Mouse (Mus musculus) neural tube, embryonic 15.5 days (tissue): ENCODE data around the gene Ovol1. TPM values are rescaled to one million over a fixed set of nuclear protein-coding genes. Genes with fewer than 3 reads are reported as not detected.

Source experiments
- ATAC-seq: fragments of 200-750 bp; cut with Nextera tagmentation; 2 replicates; pipeline ENCODE4 v1.8.0; 2017; ENCODE audit warnings: mild to moderate bottlenecking, moderate TSS enrichment, moderate library complexity; ENCODE audit not compliant: low FRiP score
- H3K27ac ChIP-seq: fragments of 300-500 bp; sonication (generic); replicated peaks from 2 replicates; pipeline ENCODE4 v1.5.1; 2015; ENCODE audit warnings: mild to moderate bottlenecking, inconsistent platforms
- H3K27me3 ChIP-seq: fragments of 300-500 bp; sonication (generic); replicated peaks from 2 replicates; pipeline ENCODE4 v1.6.1; 2015; ENCODE audit warnings: inconsistent platforms
- H3K36me3 ChIP-seq: fragments of 300-500 bp; sonication (generic); 2 replicates; pipeline ENCODE4 v1.6.1; 2015; ENCODE audit warnings: inconsistent platforms
- H3K4me1 ChIP-seq: fragments of 300-500 bp; sonication (generic); 2 replicates; pipeline ENCODE4 v1.6.1; 2015; ENCODE audit warnings: inconsistent platforms
- H3K4me2 ChIP-seq: fragments of 300-500 bp; sonication (generic); 2 replicates; pipeline ENCODE4 v1.6.1; 2015; ENCODE audit warnings: inconsistent platforms, mild to moderate bottlenecking, moderate library complexity
- H3K4me3 ChIP-seq: fragments of 300-500 bp; sonication (generic); replicated peaks from 2 replicates; pipeline ENCODE4 v1.5.1; 2015; ENCODE audit warnings: mild to moderate bottlenecking, inconsistent platforms
- H3K9ac ChIP-seq: fragments of 300-500 bp; sonication (generic); replicated peaks from 2 replicates; pipeline ENCODE4 v1.6.1; 2015; ENCODE audit warnings: mild to moderate bottlenecking, inconsistent platforms
- H3K9me3 ChIP-seq: fragments of 300-500 bp; sonication (generic); replicated peaks from 2 replicates; pipeline ENCODE4 v1.6.1; 2016; ENCODE audit warnings: inconsistent platforms
- WGBS: fragments of 180-500 bp; shearing (Covaris S2); methylation state at CpG from one replicate; pipeline ENCODE4 v1.1.7; 2015; ENCODE audit warnings: mixed read lengths; 5-methylcytosine and 5-hydroxymethylcytosine counted together
- polyA plus RNA-seq: library from polyadenylated mRNA; unstranded; fragments of >200 nt; fragmentation: Nextera tagmentation; extraction: Ambion mirVana; gene quantifications from 2 replicates; pipeline ENCODE4 v1.2.1, GENCODE M21; 2015

Ovol1 gene
- polyA plus RNA-seq, 1 experiment from 2014 or later: 0.06 TPM

DNA sequence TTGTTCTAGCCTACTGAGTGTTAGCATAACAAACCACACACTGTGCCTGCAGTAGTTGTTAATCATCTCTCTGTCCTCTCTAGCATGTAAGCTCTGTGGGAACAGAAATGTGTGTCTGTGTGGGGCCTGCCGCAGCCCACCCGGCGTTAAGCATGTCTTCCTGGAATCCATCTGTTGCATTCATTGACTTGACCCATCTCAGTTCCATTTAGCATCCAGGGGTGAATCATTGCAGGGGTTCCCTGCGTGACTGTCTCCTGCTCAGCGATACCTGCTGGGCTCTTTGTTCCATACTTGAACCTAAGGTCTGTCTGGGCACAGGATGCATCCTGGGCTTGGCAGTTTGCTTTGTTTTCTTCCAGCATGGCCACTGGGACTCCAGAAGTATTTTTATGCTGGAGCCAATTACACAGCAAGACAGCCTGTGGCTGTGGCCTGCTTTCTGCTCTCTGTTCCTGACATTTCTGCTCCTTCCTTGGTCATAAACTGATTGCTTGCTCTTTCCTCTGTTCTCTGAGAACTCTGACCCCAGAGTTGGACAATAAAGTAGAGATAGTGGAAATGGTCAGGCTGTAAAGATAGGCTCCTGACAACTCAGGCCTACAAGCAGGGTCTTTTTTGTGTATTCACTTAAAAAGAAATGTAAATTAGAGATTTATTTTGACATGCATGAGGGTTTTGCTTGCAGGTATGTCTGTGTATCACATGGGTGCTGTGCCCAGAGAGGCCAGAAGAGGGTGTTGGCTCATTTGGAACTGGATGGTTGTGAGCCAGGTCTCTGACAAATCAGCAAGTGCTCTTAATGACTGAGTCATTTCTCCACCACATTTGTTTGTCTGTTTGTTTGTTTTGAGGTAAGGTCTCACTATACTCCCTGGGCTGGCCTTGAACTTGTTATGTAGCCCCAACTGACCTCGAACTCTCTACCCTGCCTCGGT lies 44.3 kb downstream of the Ovol1 start:
- Histone ChIP-seq H3K27ac (no peak overlapping the region), H3K4me1 (peaks cover 10% of the 10 kb centered on the region), H3K36me3 (no peaks in the 10 kb centered on the region), H3K9me3 (no peaks in the 10 kb centered on the region), H3K4me2 (no peak overlapping the region), H3K9ac (no peak overlapping the region), H3K4me3 (no peak overlapping the region), H3K27me3 (no peaks in the 10 kb centered on the region)
- no peak for ATAC-seq
- WGBS: 82% methylated on average over 7 of the region's 7 CpGs

DNA sequence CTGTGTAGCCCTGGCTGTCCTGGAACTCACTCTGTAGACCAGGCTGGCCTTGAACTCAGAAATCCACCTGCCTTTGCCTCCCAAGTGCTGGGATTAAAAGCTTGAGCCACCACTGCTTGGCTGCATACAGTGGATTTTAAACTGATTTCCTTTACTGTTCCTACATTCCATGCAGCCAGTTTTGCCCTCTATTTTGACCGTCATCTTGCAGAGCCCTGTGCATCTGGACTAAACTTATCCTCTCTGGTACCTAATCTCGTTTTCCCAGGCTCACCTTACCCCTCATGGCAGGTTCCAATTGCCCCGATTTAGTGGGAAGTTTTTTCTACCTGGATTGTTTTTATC lies 47.5 kb downstream of the Ovol1 start:
- ATAC-seq: no peak
- Histone ChIP-seq H3K9ac (no peak overlapping the region), H3K9me3 (no peaks in the 10 kb centered on the region), H3K27ac (no peak overlapping the region), H3K4me2 (no peak overlapping the region), H3K4me3 (no peak overlapping the region), H3K36me3 (no peaks in the 10 kb centered on the region), H3K4me1 (peaks cover 32% of the 10 kb centered on the region), H3K27me3 (no peaks in the 10 kb centered on the region)
- WGBS: 91% methylated on average over 3 of the region's 3 CpGs

DNA sequence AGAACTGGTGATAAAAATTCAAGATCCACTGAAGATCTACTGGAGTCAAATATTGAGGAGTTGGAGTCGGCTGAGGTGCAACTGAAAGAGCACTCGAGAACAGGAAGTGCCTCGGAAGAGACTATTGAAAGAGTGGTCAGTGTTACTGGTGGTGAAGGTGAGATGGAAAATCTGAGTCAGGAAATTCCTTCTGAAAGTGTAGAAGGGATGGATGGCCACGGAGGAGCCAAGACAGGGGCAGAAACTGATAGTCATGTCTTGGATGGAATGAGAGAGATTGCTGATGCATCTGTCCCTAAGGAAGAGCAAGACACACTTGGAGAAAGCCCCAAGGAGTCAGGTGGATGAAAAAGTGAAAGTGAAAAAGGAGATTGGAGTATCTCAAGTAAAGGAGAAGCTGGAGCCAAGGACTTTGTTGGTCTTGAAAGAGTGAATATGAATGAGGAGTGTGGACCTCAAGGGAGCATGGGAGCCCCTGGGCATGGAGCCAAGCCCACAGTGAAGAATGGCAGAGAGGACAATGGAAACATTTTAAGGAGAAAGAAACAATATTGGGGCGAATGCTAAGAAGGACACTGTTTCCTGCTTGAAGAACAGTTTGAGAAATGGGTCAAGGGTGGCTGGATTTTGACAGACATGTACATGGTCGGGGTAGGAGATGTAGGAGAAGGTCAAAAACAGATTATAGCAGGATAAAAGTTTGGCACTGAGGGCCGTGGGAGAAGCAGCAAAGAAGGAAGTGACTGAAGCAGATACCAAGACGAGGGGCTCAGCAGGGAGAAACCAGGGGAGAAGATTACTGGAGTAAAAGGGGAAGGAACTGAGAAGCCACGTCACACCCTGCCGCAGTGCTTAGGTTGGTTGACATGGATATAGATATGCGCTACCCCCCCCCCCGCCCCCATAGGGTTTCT lies 48.1 kb downstream of the Ovol1 start:
- no peaks in the 10 kb centered on the region for H3K36me3 ChIP-seq
- H3K9me3 ChIP-seq: no peaks in the 10 kb centered on the region
- no peaks in the 10 kb centered on the region for H3K27me3 ChIP-seq
- ATAC-seq: no peak
- H3K4me1 ChIP-seq: peaks cover 33% of the 10 kb centered on the region
- no peak overlapping the region for H3K4me3 ChIP-seq
- H3K4me2 ChIP-seq: peak overlapping the region; percentile 11; the same call in 1 of the 2 replicates
- 0 out of 2 replicates have a peak overlapping the region, but pooled peaks have one; percentile 45 for H3K27ac ChIP-seq
- H3K9ac ChIP-seq: no peak overlapping the region
- WGBS: 80% methylated on average over 12 of the region's 12 CpGs

DNA sequence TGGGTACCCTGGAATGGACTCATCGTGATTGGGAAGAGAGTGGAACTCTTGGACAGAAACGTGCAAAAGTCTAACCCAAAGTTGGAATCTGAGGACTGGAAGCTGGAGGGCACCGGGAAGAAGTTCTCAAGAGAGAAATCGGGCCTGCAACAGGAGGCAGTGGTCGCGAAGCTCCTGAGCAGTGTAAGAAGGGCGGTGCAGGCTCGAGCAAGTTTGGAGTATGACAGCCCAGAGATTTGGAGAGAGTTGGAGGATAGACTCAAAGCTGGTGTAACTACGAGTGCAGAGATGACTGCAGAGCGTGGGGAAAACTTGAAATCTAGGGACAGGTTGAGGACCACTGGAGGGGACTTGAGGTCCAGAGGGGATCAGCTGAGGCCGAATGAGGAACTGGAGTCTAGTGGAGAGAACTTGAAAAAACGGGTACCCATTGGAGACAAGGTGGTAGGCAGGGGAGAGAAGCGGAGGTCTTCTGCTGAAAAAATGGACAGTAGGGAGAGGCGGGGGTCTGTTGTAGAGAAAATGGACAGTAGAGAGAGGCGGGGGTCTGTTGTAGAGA lies 49.3 kb downstream of the Ovol1 start:
- Histone ChIP-seq H3K9ac (peak overlapping the region; percentile 55), H3K4me3 (peak overlapping the region; percentile 57), H3K36me3 (no peaks in the 10 kb centered on the region), H3K4me1 (peaks cover 33% of the 10 kb centered on the region), H3K4me2 (peak overlapping the region; percentile 83), H3K9me3 (no peaks in the 10 kb centered on the region), H3K27ac (peak overlapping the region; percentile 85), H3K27me3 (no peaks in the 10 kb centered on the region)
- ATAC-seq: peak; percentile 1; the same call in 1 of the 2 replicates
- whole genome bisulfite sequencing: 48% methylated on average over 15 of the region's 15 CpGs

DNA sequence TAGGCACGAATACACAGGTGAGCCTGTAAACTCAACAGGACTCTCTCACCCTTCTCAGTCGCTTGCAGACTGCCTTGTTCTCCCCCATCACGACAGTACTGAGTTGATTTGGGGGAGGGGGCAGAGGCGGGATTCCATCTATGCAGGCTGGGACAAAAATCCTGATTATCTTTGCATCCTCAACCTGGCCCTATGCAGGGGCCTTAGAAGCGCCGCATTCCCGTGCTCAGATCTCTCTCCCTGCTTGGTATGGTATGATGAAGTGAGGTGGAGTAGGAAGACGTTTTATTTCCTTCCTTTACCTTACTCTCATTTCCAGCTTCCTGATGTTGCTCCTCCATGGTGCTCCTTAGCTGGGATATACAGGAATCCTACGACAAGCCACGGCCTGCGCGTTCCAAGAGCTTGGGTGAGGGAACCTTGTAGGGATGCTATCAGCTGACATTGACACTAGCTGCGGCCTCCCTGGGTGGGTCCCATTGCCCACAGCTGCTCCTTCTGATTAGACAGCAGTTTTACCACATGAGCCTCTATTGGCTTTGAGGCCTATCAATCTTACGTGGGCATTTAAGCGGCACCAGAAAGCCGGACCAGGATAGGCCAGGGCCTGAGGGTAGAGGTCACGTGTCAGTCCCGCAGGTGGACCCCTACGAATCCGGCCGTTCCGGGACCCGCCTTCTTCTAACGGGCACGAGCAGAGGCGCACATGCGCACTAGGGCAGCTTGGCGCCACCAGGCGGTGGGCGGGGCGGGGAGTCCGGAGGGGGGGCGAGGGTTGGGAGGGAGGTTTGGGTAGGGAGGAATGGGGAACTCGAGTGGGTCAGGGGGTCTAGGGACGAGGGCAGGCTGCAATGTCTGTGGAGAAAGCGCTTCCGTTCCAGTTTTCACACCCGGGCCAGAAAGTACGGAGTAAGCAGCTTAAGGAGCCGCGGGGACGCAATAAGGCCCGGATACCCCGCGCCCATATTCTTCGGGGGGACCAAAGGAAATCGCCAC lies 50.1 kb downstream of the Ovol1 start, which contains the start of gene Snx32:
TSS of gene Snx32 (minus strand) at position 508 of the 996 bp plus-strand sequence.
- ATAC-seq: peak; percentile 99

DNA sequence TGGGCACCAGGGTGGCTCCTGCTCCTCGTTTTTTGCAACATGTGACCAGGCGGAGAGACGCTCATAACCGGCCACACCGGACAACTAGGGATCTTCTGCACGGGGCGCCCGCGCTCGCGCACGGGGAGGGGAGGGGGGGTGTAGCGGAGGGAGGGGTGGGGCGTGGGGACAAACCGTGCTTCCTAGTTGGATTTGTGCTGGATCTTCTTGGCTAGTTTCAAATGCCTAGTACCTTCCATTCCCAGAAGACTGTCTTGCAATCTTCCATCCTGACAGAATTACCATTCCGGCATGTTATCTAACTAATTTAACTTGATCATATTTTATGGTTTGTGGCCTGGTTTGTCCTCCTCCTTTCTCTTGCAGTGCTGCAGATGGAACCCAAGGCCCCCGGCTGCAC lies 56.8 kb downstream of the Ovol1 start, which contains the start of gene 1700020D05Rik:
TSS of gene 1700020D05Rik (minus strand) at position 101 of the 400 bp plus-strand sequence.
- no peaks in the 10 kb centered on the region for H3K27me3 ChIP-seq
- no peak within 1 kb of the TSS for H3K4me3 ChIP-seq
- ATAC-seq: no peak
- no peak within 1 kb of the TSS for H3K9ac ChIP-seq
- peaks cover 6% of the 10 kb centered on the region for H3K4me1 ChIP-seq
- H3K9me3 ChIP-seq: no peaks in the 10 kb centered on the region
- 58% methylated on average over 17 of the region's 17 CpGs for WGBS
- H3K36me3 ChIP-seq: peaks cover 9% of the 10 kb centered on the region; the same call in 1 of the 2 replicates
- H3K27ac ChIP-seq: no peak within 1 kb of the TSS
- H3K4me2 ChIP-seq: no peak within 1 kb of the TSS

More for the DNA sequence above, 50.1 kb downstream of the Ovol1 start, which contains the start of gene Snx32:
- peaks cover 33% of the 10 kb centered on the region for H3K4me1 ChIP-seq
- whole genome bisulfite sequencing: 3% methylated on average over 47 of the region's 47 CpGs
- H3K4me2 ChIP-seq: peak within 1 kb of the TSS; percentile 83
- no peaks in the 10 kb centered on the region for H3K36me3 ChIP-seq
- no peaks in the 10 kb centered on the region for H3K9me3 ChIP-seq
- H3K9ac ChIP-seq: peak within 1 kb of the TSS; percentile 64
- peak within 1 kb of the TSS; percentile 57 for H3K4me3 ChIP-seq
- H3K27ac ChIP-seq: peak within 1 kb of the TSS; percentile 85
- no peaks in the 10 kb centered on the region for H3K27me3 ChIP-seq

DNA sequence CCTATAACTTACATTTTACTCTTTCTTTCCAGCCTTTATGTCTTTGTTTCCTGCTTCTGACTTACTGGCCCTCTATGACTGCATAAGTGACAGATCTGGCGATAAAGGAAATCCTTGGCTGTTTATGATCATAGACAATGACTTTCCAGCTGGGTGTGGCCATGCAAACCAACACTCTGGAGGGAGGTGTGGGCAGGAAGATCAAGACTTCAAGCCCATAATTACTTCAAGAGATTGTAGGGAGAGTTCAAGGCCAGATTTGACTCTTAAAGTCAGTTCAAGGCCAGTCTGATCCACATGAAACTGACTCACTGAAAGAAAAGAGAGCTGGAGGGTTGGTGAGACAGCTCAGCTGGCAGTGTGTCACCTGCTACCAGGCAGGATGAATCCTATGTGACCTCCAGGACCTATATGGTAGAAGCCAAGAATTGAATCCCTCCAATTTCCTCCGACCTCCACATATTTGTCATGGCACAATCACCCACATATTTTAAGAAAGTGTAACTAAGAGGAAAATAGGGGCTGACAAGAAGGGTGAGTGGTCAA lies 60.0 kb downstream of the Ovol1 start:
- no peak overlapping the region for H3K27ac ChIP-seq
- WGBS: 94% methylated on average over 2 of the region's 2 CpGs
- no peak for ATAC-seq
- no peaks in the 10 kb centered on the region for H3K27me3 ChIP-seq
- H3K36me3 ChIP-seq: peaks cover 37% of the 10 kb centered on the region
- no peak overlapping the region for H3K4me2 ChIP-seq
- no peak overlapping the region for H3K4me3 ChIP-seq
- no peaks in the 10 kb centered on the region for H3K4me1 ChIP-seq
- no peaks in the 10 kb centered on the region for H3K9me3 ChIP-seq
- H3K9ac ChIP-seq: no peak overlapping the region

Other genes starting within 250 kb of the Ovol1 start
- not detected in 2 replicates for gene Catsper1, start 224.9 kb downstream of the Ovol1 start, polyA plus RNA-seq
- gene Cst6, start 211.1 kb downstream of the Ovol1 start, polyA plus RNA-seq: 8.0 and 10.0 TPM in 2 replicates
- gene Eif1ad, start 193.9 kb downstream of the Ovol1 start, polyA plus RNA-seq: 42.6 and 42.8 TPM in 2 replicates
- 312 and 353 TPM in 2 replicates for gene Banf1, start 193.5 kb downstream of the Ovol1 start, polyA plus RNA-seq
- gene Sart1, start 171.9 kb downstream of the Ovol1 start, polyA plus RNA-seq: 66.5 and 72.8 TPM in 2 replicates
- 0.59 TPM in 1 of 2 replicates, not detected in the other for gene Tsga10ip, start 158.1 kb downstream of the Ovol1 start, polyA plus RNA-seq
- gene Drap1, start 135.7 kb downstream of the Ovol1 start, polyA plus RNA-seq: 300 and 329 TPM in 2 replicates
- 84.7 and 87.3 TPM in 2 replicates for gene AI837181, start 135.5 kb downstream of the Ovol1 start, polyA plus RNA-seq
- gene Fosl1, start 113.1 kb downstream of the Ovol1 start, polyA plus RNA-seq: 0.45 TPM in 1 of 2 replicates, not detected in the other
- gene Ccdc85b, start 102.8 kb downstream of the Ovol1 start, polyA plus RNA-seq: 12.6 and 15.0 TPM in 2 replicates
- 151 and 154 TPM in 2 replicates for gene Fibp, start 100.0 kb downstream of the Ovol1 start, polyA plus RNA-seq
- gene Ctsw, start 92.1 kb downstream of the Ovol1 start, polyA plus RNA-seq: 4.5 and 9.0 TPM in 2 replicates
- 54.0 and 62.6 TPM in 2 replicates for gene Efemp2, start 86.7 kb downstream of the Ovol1 start, polyA plus RNA-seq
- gene Mus81, start 72.2 kb downstream of the Ovol1 start, polyA plus RNA-seq: 48.0 and 48.4 TPM in 2 replicates
- 3,233 and 3,320 TPM in 2 replicates for gene Cfl1, start 70.2 kb downstream of the Ovol1 start, polyA plus RNA-seq
- gene 1700020D05Rik, start 56.9 kb downstream of the Ovol1 start, polyA plus RNA-seq: 0.20 and 0.42 TPM in 2 replicates
- 82.1 and 103 TPM in 2 replicates for gene Snx32, start 50.1 kb downstream of the Ovol1 start, polyA plus RNA-seq
- 2.7 and 4.7 TPM in 2 replicates for gene Ap5b1, start 7.4 kb upstream of the Ovol1 start, polyA plus RNA-seq
- 68.2 and 81.5 TPM in 2 replicates for gene Rnaseh2c, start 41.2 kb upstream of the Ovol1 start, polyA plus RNA-seq
- gene Kat5, start 49.6 kb upstream of the Ovol1 start, polyA plus RNA-seq: 64.9 and 66.2 TPM in 2 replicates
- gene Rela, start 76.8 kb upstream of the Ovol1 start, polyA plus RNA-seq: 31.6 and 39.2 TPM in 2 replicates
- 19.1 and 21.7 TPM in 2 replicates for gene Sipa1, start 103.1 kb upstream of the Ovol1 start, polyA plus RNA-seq
- 12.7 and 18.3 TPM in 2 replicates for gene Map3k11, start 128.1 kb upstream of the Ovol1 start, polyA plus RNA-seq
- 21.0 and 23.4 TPM in 2 replicates for gene Pcnx3, start 128.3 kb upstream of the Ovol1 start, polyA plus RNA-seq
- 0.35 and 0.45 TPM in 2 replicates for gene Kcnk7, start 143.7 kb upstream of the Ovol1 start, polyA plus RNA-seq
- gene Ehbp1l1, start 165.7 kb upstream of the Ovol1 start, polyA plus RNA-seq: 15.9 and 18.6 TPM in 2 replicates
- gene Fam89b, start 169.0 kb upstream of the Ovol1 start, polyA plus RNA-seq: 122 and 138 TPM in 2 replicates
- 15.6 and 19.1 TPM in 2 replicates for gene Ltbp3, start 180.3 kb upstream of the Ovol1 start, polyA plus RNA-seq
- gene Scyl1, start 210.8 kb upstream of the Ovol1 start, polyA plus RNA-seq: 81.6 and 83.1 TPM in 2 replicates